Mouse (Mus musculus) C2C12 (cell line): ENCODE results near the gene Ptprt.

ENCODE experiments used
- CEBPB ChIP-seq: IDR thresholded peaks from one replicate; pipeline ENCODE4 v1.6.1; 2011; ENCODE audit warnings: low read depth, mild to moderate bottlenecking, control low read depth, moderate library complexity
- CTCF ChIP-seq: IDR thresholded peaks from one replicate; pipeline ENCODE4 v1.5.1; 2011; ENCODE audit not compliant: control insufficient read depth, insufficient read depth, insufficient read length
- FOSL1 ChIP-seq: IDR thresholded peaks from one replicate; pipeline ENCODE4 v1.8.0; 2011; ENCODE audit warnings: mild to moderate bottlenecking, low read length; ENCODE audit not compliant: poor library complexity, insufficient read depth, severe bottlenecking
- MAX ChIP-seq: IDR thresholded peaks from one replicate; pipeline ENCODE4 v1.6.1; 2011; ENCODE audit warnings: mild to moderate bottlenecking, control low read depth
- MYOD1 ChIP-seq: IDR thresholded peaks from one replicate; pipeline ENCODE4 v1.6.1; 2011; ENCODE audit warnings: low read depth; ENCODE audit not compliant: control insufficient read depth, insufficient read length
- USF1 ChIP-seq: IDR thresholded peaks from one replicate; pipeline ENCODE4 v1.6.1; 2011; ENCODE audit warnings: low read depth, mild to moderate bottlenecking, control low read depth, moderate library complexity

- no peak for TF ChIP-seq CEBPB
- TF ChIP-seq USF1 = no peak
- no peak for TF ChIP-seq CTCF
- TF ChIP-seq MYOD1 = no peak
- no peak for TF ChIP-seq MAX
- TF ChIP-seq FOSL1 = no peak
Observed at GRCm38 (mm10) chr2:161499097-161499899, 1161.6 kb downstream of the Ptprt start.
